Mouse (Mus musculus) embryonic facial prominence, embryonic 11.5 days (tissue): ENCODE results near the gene Milr1. TPM values are rescaled to one million over a fixed set of nuclear protein-coding genes. Genes with fewer than 3 reads are reported as not detected.

ENCODE experiments used
- ATAC-seq: fragments of 200-750 bp; cut with Nextera tagmentation; replicated peaks from 2 replicates; pipeline ENCODE4 v1.8.0; 2017; ENCODE audit warnings: low read depth; ENCODE audit not compliant: insufficient number of reproducible peaks, low FRiP score, low TSS enrichment
- DNase-seq: peaks from one replicate; pipeline ENCODE4 v3.0.0-alpha.2; 2015; ENCODE audit warnings: low spot score
- H3K27ac ChIP-seq: fragments of 300-500 bp; sonication (generic); replicated peaks from 2 replicates; pipeline ENCODE4 v1.5.1; 2014; ENCODE audit warnings: mild to moderate bottlenecking, low read depth, low read length, control low read depth
- H3K27me3 ChIP-seq: fragments of 300-500 bp; sonication (generic); 2 replicates; pipeline ENCODE4 v1.6.1; 2014; ENCODE audit warnings: mild to moderate bottlenecking, low read length, moderate library complexity, mixed read lengths; ENCODE audit not compliant: control insufficient read depth, insufficient read depth
- H3K36me3 ChIP-seq: fragments of 300-500 bp; sonication (generic); replicated peaks from 2 replicates; pipeline ENCODE4 v1.6.1; 2014; ENCODE audit warnings: low read depth, mild to moderate bottlenecking, low read length, moderate library complexity, mixed read lengths; ENCODE audit not compliant: control insufficient read depth, insufficient read depth
- H3K4me1 ChIP-seq: fragments of 300-500 bp; sonication (generic); 2 replicates; pipeline ENCODE4 v1.6.1; 2014; ENCODE audit warnings: low read length, mixed read lengths; ENCODE audit not compliant: control insufficient read depth, insufficient read depth
- H3K4me2 ChIP-seq: fragments of 300-500 bp; sonication (generic); 2 replicates; pipeline ENCODE4 v1.6.1; 2014; ENCODE audit warnings: low read depth, mild to moderate bottlenecking, control low read depth, low read length, moderate library complexity
- H3K4me3 ChIP-seq: fragments of 300-500 bp; sonication (generic); 2 replicates; pipeline ENCODE4 v1.5.1; 2014; ENCODE audit warnings: low read depth, low read length, control low read depth
- H3K9ac ChIP-seq: fragments of 300-500 bp; sonication (generic); replicated peaks from 2 replicates; pipeline ENCODE4 v1.6.1; 2014; ENCODE audit warnings: mild to moderate bottlenecking, control low read depth, low read length
- H3K9me3 ChIP-seq: fragments of 300-500 bp; sonication (generic); replicated peaks from 2 replicates; pipeline ENCODE4 v1.6.1; 2016; ENCODE audit warnings: mild to moderate bottlenecking, low read length, inconsistent platforms, mixed read lengths; ENCODE audit not compliant: control insufficient read depth
- WGBS: fragments of 180-500 bp; shearing (Covaris S2); extraction: QIAGEN DNeasy Blood & Tissue Kit; methylation state at CpG from one replicate; pipeline ENCODE4 v1.1.7; 2014; 5-methylcytosine and 5-hydroxymethylcytosine counted together
- polyA plus RNA-seq: library from polyadenylated mRNA; unstranded; fragments of >200 nt; fragmentation: Nextera tagmentation; extraction: Ambion mirVana; gene quantifications from 2 replicates; pipeline ENCODE4 v1.2.1, GENCODE M21; 2014

Milr1 gene
- polyA plus RNA-seq = 0.47 and 0.94 TPM in 2 replicates

GRCm38 (mm10) chr11:106751039-106752018, at the start of gene Milr1:
Milr1 (plus strand) TSS chr11:106751226.
- H3K4me1 ChIP-seq = no peaks in the 10 kb centered on the region
- DNase-seq (no peak), ATAC-seq (no peak)
- H3K4me3 ChIP-seq = no peak within 1 kb of the TSS
- WGBS = 86% methylated on average over 17 of the region's 17 CpGs
- no peaks in the 10 kb centered on the region for H3K36me3 ChIP-seq
- no peaks in the 10 kb centered on the region for H3K27me3 ChIP-seq
- H3K9ac ChIP-seq = no peak within 1 kb of the TSS
- H3K9me3 ChIP-seq = no peaks in the 10 kb centered on the region
- no peak within 1 kb of the TSS for H3K27ac ChIP-seq
- no peak within 1 kb of the TSS for H3K4me2 ChIP-seq

GRCm38 (mm10) chr11:106701589-106701988, 49.4 kb upstream of the Milr1 start:
- WGBS = 77% methylated on average over 9 of the region's 9 CpGs
- H3K9me3 ChIP-seq = no peaks in the 10 kb centered on the region

GRCm38 (mm10) chr11:106702584-106702983, 48.4 kb upstream of the Milr1 start:
- no peaks in the 10 kb centered on the region for H3K4me1 ChIP-seq
- no peaks in the 10 kb centered on the region for H3K27me3 ChIP-seq
- no peak overlapping the region for H3K4me3 ChIP-seq
- no peak overlapping the region for H3K27ac ChIP-seq
- no peak for DNase-seq
- H3K4me2 ChIP-seq = no peak overlapping the region
- H3K9ac ChIP-seq = no peak overlapping the region
- no peaks in the 10 kb centered on the region for H3K9me3 ChIP-seq
- no peak for ATAC-seq
- H3K36me3 ChIP-seq = no peaks in the 10 kb centered on the region
- WGBS = 79% methylated on average over 3 of the region's 3 CpGs

More at GRCm38 (mm10) chr11:106701589-106701988, 49.4 kb upstream of the Milr1 start:
- no peak overlapping the region for H3K27ac ChIP-seq
- no peaks in the 10 kb centered on the region for H3K27me3 ChIP-seq
- no peak overlapping the region for H3K9ac ChIP-seq
- no peaks in the 10 kb centered on the region for H3K36me3 ChIP-seq
- DNase-seq (no peak), ATAC-seq (no peak)
- no peak overlapping the region for H3K4me3 ChIP-seq
- no peak overlapping the region for H3K4me2 ChIP-seq
- H3K4me1 ChIP-seq = no peaks in the 10 kb centered on the region

- H3K9me3 ChIP-seq = no peaks in the 10 kb centered on the region
- H3K36me3 ChIP-seq = no peaks in the 10 kb centered on the region
- ATAC-seq (no peak), DNase-seq (no peak)
- H3K27me3 ChIP-seq = no peaks in the 10 kb centered on the region
- 86% methylated on average over 7 of the region's 7 CpGs for WGBS
- H3K4me1 ChIP-seq = no peaks in the 10 kb centered on the region
- no peak overlapping the region for H3K4me2 ChIP-seq
- H3K27ac ChIP-seq = no peak overlapping the region
- H3K9ac ChIP-seq = no peak overlapping the region
- no peak overlapping the region for H3K4me3 ChIP-seq
Measured at GRCm38 (mm10) chr11:106703931-106704330, 47.1 kb upstream of the Milr1 start.

- Histone ChIP-seq H3K4me1 (no peaks in the 10 kb centered on the region; the same call in 1 of the 2 replicates), H3K27ac (no peak overlapping the region), H3K9ac (no peak overlapping the region), H3K4me2 (no peak overlapping the region), H3K4me3 (no peak overlapping the region), H3K36me3 (no peaks in the 10 kb centered on the region), H3K27me3 (no peaks in the 10 kb centered on the region), H3K9me3 (no peaks in the 10 kb centered on the region)
- no peak for DNase-seq
- no peak for ATAC-seq
- 83% methylated on average over 9 of the region's 9 CpGs for WGBS
Measured at GRCm38 (mm10) chr11:106704399-106705111, 46.5 kb upstream of the Milr1 start.

GRCm38 (mm10) chr11:106706212-106706611, 44.8 kb upstream of the Milr1 start:
- H3K36me3 ChIP-seq = no peaks in the 10 kb centered on the region
- no peak overlapping the region for H3K4me3 ChIP-seq
- H3K27ac ChIP-seq = no peak overlapping the region
- no peaks in the 10 kb centered on the region for H3K9me3 ChIP-seq
- no peak overlapping the region for H3K9ac ChIP-seq
- peak; percentile 19 for DNase-seq
- WGBS = 19% methylated on average over 4 of the region's 4 CpGs
- no peak overlapping the region for H3K4me2 ChIP-seq
- H3K27me3 ChIP-seq = no peaks in the 10 kb centered on the region
- no peak for ATAC-seq
- no peaks in the 10 kb centered on the region; the same call in 1 of the 2 replicates for H3K4me1 ChIP-seq

GRCm38 (mm10) chr11:106707085-106707484, 43.9 kb upstream of the Milr1 start:
- WGBS = 61% methylated on average over 8 of the region's 8 CpGs
- Histone ChIP-seq H3K9ac (no peak overlapping the region), H3K4me1 (no peaks in the 10 kb centered on the region; the same call in 1 of the 2 replicates), H3K27me3 (no peaks in the 10 kb centered on the region), H3K27ac (no peak overlapping the region), H3K9me3 (no peaks in the 10 kb centered on the region), H3K4me3 (no peak overlapping the region), H3K4me2 (no peak overlapping the region), H3K36me3 (no peaks in the 10 kb centered on the region)
- no peak for ATAC-seq
- DNase-seq = no peak
